ENCODE assay signal across 13 mouse cellular contexts in genomic region chr9:53072088-53072487, GRCm38 (mm10).
DNase-seq lines count a peak whose midpoint lies in the region; ATAC-seq lines count a peak whose summit lies in the region.
"Had no signal": no experiment of that assay in that cellular context is flagged by ENCODE, and none has a peak within 500 bp of the region (broad histone marks: within the 10 kb centered on the region; RNA-seq: fewer than 3 reads in every experiment).

No protein-coding gene starts in this region.

- H3K4me3 ChIP-seq in forebrain, embryonic 16.5 days (replicated peaks; ENCODE audit: low read length), result no peak overlapping the region
- H3K4me3 ChIP-seq in intestine, embryonic 16.5 days (ENCODE audit: low read length), result no peak overlapping the region
- H3K4me3 ChIP-seq: embryonic facial prominence, embryonic 12.5 days had no signal

- H3K27ac ChIP-seq in forebrain, embryonic 16.5 days (ENCODE audit: low read length), result no peak overlapping the region
- no peak overlapping the region for H3K27ac ChIP-seq in intestine, embryonic 16.5 days (ENCODE audit: low read length)
- H3K27ac ChIP-seq: embryonic facial prominence, embryonic 12.5 days had no signal

- WGBS in forebrain, embryonic 16.5 days, result 72% methylated on average over 9 of the region's 9 CpGs
- 83% methylated on average over 9 of the region's 9 CpGs for WGBS in intestine, embryonic 16.5 days

- DNase-seq in cerebellum, postnatal 25 days, result peak; percentile 12 to 28
- DNase-seq in cerebellum, adult 11 months, result no peak
- DNase-seq in left cerebral cortex, postnatal 4 days, result peak; percentile 89
- no peak for DNase-seq in left cerebral cortex, adult 18-20 months (ENCODE audit: low spot score in 2 of 2)
- DNase-seq in layer of hippocampus, postnatal 10 days (ENCODE audit: low spot score in 2 of 2), result peak; percentile 45 to 60
- DNase-seq in kidney, adult 8-10 months, result no peak
- DNase-seq: cerebellum, postnatal 36 days; kidney, postnatal 25 days; liver, postnatal 0 days; thymus, adult 2 months had no signal

- intact Hi-C loops in left cerebral cortex, postnatal 4 days (cut with DNase I), result no loop called here

- no peak overlapping the region for H3K4me2 ChIP-seq in forebrain, embryonic 16.5 days (ENCODE audit: low read length)
- H3K4me2 ChIP-seq in intestine, embryonic 16.5 days (ENCODE audit: low read depth, low read length), result no peak overlapping the region
- H3K4me2 ChIP-seq: embryonic facial prominence, embryonic 12.5 days had no signal

- no peaks in the 10 kb centered on the region for H3K36me3 ChIP-seq in forebrain, embryonic 16.5 days (ENCODE audit: control insufficient read depth, insufficient read depth)
- no peaks in the 10 kb centered on the region for H3K36me3 ChIP-seq in intestine, embryonic 16.5 days (ENCODE audit: control insufficient read depth, insufficient read depth, low read length)
- H3K36me3 ChIP-seq: embryonic facial prominence, embryonic 12.5 days had no signal

- no peaks in the 10 kb centered on the region for H3K27me3 ChIP-seq in forebrain, embryonic 16.5 days (replicated peaks; ENCODE audit: control insufficient read depth, insufficient read depth, low read length)
- H3K27me3 ChIP-seq in intestine, embryonic 16.5 days (replicated peaks; ENCODE audit: control insufficient read depth, insufficient read depth, low read length), result no peaks in the 10 kb centered on the region
- H3K27me3 ChIP-seq: embryonic facial prominence, embryonic 12.5 days had no signal

- H3K9ac ChIP-seq in forebrain, embryonic 16.5 days (replicated peaks; ENCODE audit: low read depth, low read length), result no peak overlapping the region
- H3K9ac ChIP-seq in intestine, embryonic 16.5 days (ENCODE audit: low read depth, low read length), result no peak overlapping the region
- H3K9ac ChIP-seq: embryonic facial prominence, embryonic 12.5 days; liver, postnatal 0 days had no signal

- H3K9me3 ChIP-seq in forebrain, embryonic 16.5 days (ENCODE audit: control insufficient read depth, low read length), result no peaks in the 10 kb centered on the region
- no peaks in the 10 kb centered on the region for H3K9me3 ChIP-seq in intestine, embryonic 16.5 days (ENCODE audit: control insufficient read depth, low read length)
- H3K9me3 ChIP-seq: embryonic facial prominence, embryonic 12.5 days had no signal

- ATAC-seq in forebrain, embryonic 16.5 days, result peak; percentile 69; the same call in 1 of the 2 replicates
- ATAC-seq in intestine, embryonic 16.5 days, result no peak
- ATAC-seq: liver, postnatal 0 days had no signal

- H3K4me1 ChIP-seq in forebrain, embryonic 16.5 days (replicated peaks; ENCODE audit: control insufficient read depth, insufficient read depth, low read length), result no peaks in the 10 kb centered on the region
- no peaks in the 10 kb centered on the region for H3K4me1 ChIP-seq in intestine, embryonic 16.5 days (ENCODE audit: control insufficient read depth, insufficient read depth, low read length)

Comparison
In these comparisons a context has a peak if more than half of its experiments do, and no peak if none do; other contexts are left out.
1. DNase-seq: peak in cerebellum, postnatal 25 days (2 of 2), left cerebral cortex, postnatal 4 days (single experiment) and layer of hippocampus, postnatal 10 days (2 of 2); none in cerebellum, adult 11 months (single experiment), left cerebral cortex, adult 18-20 months (0 of 2) and kidney, adult 8-10 months (0 of 2).